Mouse (Mus musculus): ENCODE measurements around the gene Galns. TPM values are rescaled to one million over a fixed set of nuclear protein-coding genes. Genes with fewer than 3 reads are reported as not detected.

Gene Galns
- polyA plus RNA-seq, 1 experiment, result 17.6 TPM

GRCm38 (mm10) chr8:122544138-122544537 lies 67.1 kb downstream of the Galns start:
- TF ChIP-seq SRF (IDR thresholded peaks at IDR 0.05; ENCODE audit: control insufficient read depth, insufficient read length, low read depth) (peak; percentile 67), USF1 (IDR thresholded peaks at IDR 0.05; ENCODE audit: low read depth) (no peak), CEBPB (IDR thresholded peaks at IDR 0.05; ENCODE audit: insufficient read depth, poor library complexity, severe bottlenecking) (no peak), MAX (IDR thresholded peaks at IDR 0.05; ENCODE audit: low read depth) (no peak), TCF12 (IDR thresholded peaks at IDR 0.05; ENCODE audit: insufficient read depth, poor library complexity, severe bottlenecking) (peak; percentile 23), POLR2A (IDR thresholded peaks at IDR 0.05; ENCODE audit: insufficient read length, low read depth) (no peak), MYOD1 (IDR thresholded peaks at IDR 0.05; ENCODE audit: control insufficient read depth in 1 of 3, insufficient read length in 2 of 3, low read depth in 2 of 3) (peak; percentile 55 to 81 (median 67)), POLR2AphosphoS2 (IDR thresholded peaks at IDR 0.05; ENCODE audit: insufficient read length, low read depth) (no peak), TCF3 (IDR thresholded peaks at IDR 0.05; ENCODE audit: insufficient read length, low read depth) (no peak), MYOG (IDR thresholded peaks at IDR 0.05; ENCODE audit: control insufficient read depth in 1 of 3, insufficient read depth in 1 of 3, insufficient read length in 2 of 3, low read depth in 2 of 3) (peak in 2 of 3 experiments; percentile 75 to 85), E2F4 (IDR thresholded peaks at IDR 0.05; ENCODE audit: insufficient read depth) (no peak), REST (IDR thresholded peaks at IDR 0.05; ENCODE audit: insufficient read depth, insufficient read length) (no peak)
- Histone ChIP-seq H3K4me2 (ENCODE audit: low read depth) (peak overlapping the region; percentile 24), H3K36me3 (ENCODE audit: control insufficient read depth, insufficient read depth) (peaks cover 6% of the 10 kb centered on the region), H3K4me3 (no peak overlapping the region), H3K27me3 (ENCODE audit: control insufficient read depth, insufficient read depth, insufficient read length) (no peaks in the 10 kb centered on the region), H3K79me2 (ENCODE audit: control insufficient read depth, insufficient read depth) (peaks cover 100% of the 10 kb centered on the region), H3ac (ENCODE audit: control insufficient read depth, insufficient read length) (no peak overlapping the region)

- Histone ChIP-seq H3K79me2 (ENCODE audit: control insufficient read depth, insufficient read depth) (peaks cover 89% of the 10 kb centered on the region), H3K36me3 (ENCODE audit: control insufficient read depth, insufficient read depth) (no peaks in the 10 kb centered on the region), H3K4me2 (ENCODE audit: low read depth) (no peak overlapping the region), H3ac (ENCODE audit: control insufficient read depth, insufficient read length) (no peak overlapping the region), H3K27me3 (ENCODE audit: control insufficient read depth, insufficient read depth, insufficient read length) (no peaks in the 10 kb centered on the region), H3K4me3 (no peak overlapping the region)
- no peak for TF ChIP-seq MAX (IDR thresholded peaks at IDR 0.05; ENCODE audit: low read depth)
- peak in 1 of 3 experiments; percentile 92 for TF ChIP-seq MYOD1 (IDR thresholded peaks at IDR 0.05; ENCODE audit: control insufficient read depth in 1 of 3, insufficient read length in 2 of 3, low read depth in 2 of 3)
- no peak for TF ChIP-seq POLR2AphosphoS2 (IDR thresholded peaks at IDR 0.05; ENCODE audit: insufficient read length, low read depth)
These were observed 72.8 kb downstream of the Galns start for GRCm38 (mm10) chr8:122538310-122539076.

- Histone ChIP-seq H3ac (ENCODE audit: control insufficient read depth, insufficient read length) (no peak overlapping the region), H3K36me3 (ENCODE audit: control insufficient read depth, insufficient read depth) (no peaks in the 10 kb centered on the region), H3K27me3 (ENCODE audit: control insufficient read depth, insufficient read depth, insufficient read length) (no peaks in the 10 kb centered on the region), H3K4me3 (no peak overlapping the region), H3K4me2 (ENCODE audit: low read depth) (no peak overlapping the region), H3K79me2 (ENCODE audit: control insufficient read depth, insufficient read depth) (peaks cover 89% of the 10 kb centered on the region)
- TF ChIP-seq CEBPB (IDR thresholded peaks at IDR 0.05; ENCODE audit: insufficient read depth, poor library complexity, severe bottlenecking), result no peak
- no peak for TF ChIP-seq TCF3 (IDR thresholded peaks at IDR 0.05; ENCODE audit: insufficient read length, low read depth)
- TF ChIP-seq MYOG (IDR thresholded peaks at IDR 0.05; ENCODE audit: control insufficient read depth in 1 of 3, insufficient read depth in 1 of 3, insufficient read length in 2 of 3, low read depth in 2 of 3), result no peak
- TF ChIP-seq SRF (IDR thresholded peaks at IDR 0.05; ENCODE audit: control insufficient read depth, insufficient read length, low read depth), result no peak
- no peak for TF ChIP-seq USF1 (IDR thresholded peaks at IDR 0.05; ENCODE audit: low read depth)
- no peak for TF ChIP-seq POLR2AphosphoS2 (IDR thresholded peaks at IDR 0.05; ENCODE audit: insufficient read length, low read depth)
- TF ChIP-seq E2F4 (IDR thresholded peaks at IDR 0.05; ENCODE audit: insufficient read depth), result no peak
These were observed 73.5 kb downstream of the Galns start for GRCm38 (mm10) chr8:122537812-122538211.

DNA sequence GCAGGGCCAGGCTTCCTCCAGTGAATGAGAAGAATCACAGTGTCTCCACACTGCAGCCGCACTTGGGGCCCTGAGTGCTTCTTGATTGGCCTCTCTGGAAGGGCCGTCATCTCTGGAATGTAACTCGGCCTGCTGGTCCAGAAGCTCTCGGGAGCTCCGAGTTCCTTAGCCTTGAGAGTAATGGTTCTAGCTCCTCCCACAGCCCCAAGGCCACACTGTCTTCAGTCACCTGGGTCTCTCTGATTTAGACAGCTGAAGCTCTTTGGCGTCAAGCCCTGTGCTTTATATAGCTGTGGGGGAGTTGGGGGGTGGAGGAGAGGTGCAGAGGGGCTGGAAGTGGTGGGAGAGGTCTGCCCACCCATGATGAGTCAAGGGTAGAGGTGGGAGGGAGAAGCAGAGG lies 74.2 kb downstream of the Galns start:
- peak overlapping the region; percentile 42 for H3K4me2 ChIP-seq (ENCODE audit: low read depth)
- H3K4me3 ChIP-seq, result no peak overlapping the region
- TF ChIP-seq MYOG (IDR thresholded peaks at IDR 0.05; ENCODE audit: control insufficient read depth in 1 of 3, insufficient read depth in 1 of 3, insufficient read length in 2 of 3, low read depth in 2 of 3), result peak in 2 of 3 experiments; percentile 2 to 59
- no peak for TF ChIP-seq POLR2A (IDR thresholded peaks at IDR 0.05; ENCODE audit: insufficient read length, low read depth)
- TF ChIP-seq MYOD1 (IDR thresholded peaks at IDR 0.05; ENCODE audit: control insufficient read depth in 1 of 3, insufficient read length in 2 of 3, low read depth in 2 of 3), result peak in 1 of 3 experiments; percentile 65
- H3K79me2 ChIP-seq (ENCODE audit: control insufficient read depth, insufficient read depth), result peaks cover 89% of the 10 kb centered on the region
- H3K36me3 ChIP-seq (ENCODE audit: control insufficient read depth, insufficient read depth), result no peaks in the 10 kb centered on the region
- no peaks in the 10 kb centered on the region for H3K27me3 ChIP-seq (ENCODE audit: control insufficient read depth, insufficient read depth, insufficient read length)
- no peak overlapping the region for H3ac ChIP-seq (ENCODE audit: control insufficient read depth, insufficient read length)

- Histone ChIP-seq H3ac (ENCODE audit: control insufficient read depth, insufficient read length) (no peak overlapping the region), H3K27me3 (ENCODE audit: control insufficient read depth, insufficient read depth, insufficient read length) (no peaks in the 10 kb centered on the region), H3K79me2 (ENCODE audit: control insufficient read depth, insufficient read depth) (peaks cover 93% of the 10 kb centered on the region), H3K4me2 (ENCODE audit: low read depth) (no peak overlapping the region), H3K4me3 (no peak overlapping the region), H3K36me3 (ENCODE audit: control insufficient read depth, insufficient read depth) (no peaks in the 10 kb centered on the region)
- no peak for TF ChIP-seq REST (IDR thresholded peaks at IDR 0.05; ENCODE audit: insufficient read depth, insufficient read length)
- no peak for TF ChIP-seq MAX (IDR thresholded peaks at IDR 0.05; ENCODE audit: low read depth)
- no peak for TF ChIP-seq SRF (IDR thresholded peaks at IDR 0.05; ENCODE audit: control insufficient read depth, insufficient read length, low read depth)
- TF ChIP-seq USF1 (IDR thresholded peaks at IDR 0.05; ENCODE audit: low read depth), result no peak
- TF ChIP-seq TCF12 (IDR thresholded peaks at IDR 0.05; ENCODE audit: insufficient read depth, poor library complexity, severe bottlenecking), result no peak
- no peak for TF ChIP-seq CEBPB (IDR thresholded peaks at IDR 0.05; ENCODE audit: insufficient read depth, poor library complexity, severe bottlenecking)
- TF ChIP-seq MYOG (IDR thresholded peaks at IDR 0.05; ENCODE audit: control insufficient read depth in 1 of 3, insufficient read depth in 1 of 3, insufficient read length in 2 of 3, low read depth in 2 of 3), result no peak
- no peak for TF ChIP-seq POLR2AphosphoS2 (IDR thresholded peaks at IDR 0.05; ENCODE audit: insufficient read length, low read depth)
- TF ChIP-seq POLR2A (IDR thresholded peaks at IDR 0.05; ENCODE audit: insufficient read length, low read depth), result no peak
- no peak for TF ChIP-seq MYOD1 (IDR thresholded peaks at IDR 0.05; ENCODE audit: control insufficient read depth in 1 of 3, insufficient read length in 2 of 3, low read depth in 2 of 3)
- TF ChIP-seq TCF3 (IDR thresholded peaks at IDR 0.05; ENCODE audit: insufficient read length, low read depth), result no peak
- no peak for TF ChIP-seq E2F4 (IDR thresholded peaks at IDR 0.05; ENCODE audit: insufficient read depth)
These were observed 80.0 kb downstream of the Galns start for GRCm38 (mm10) chr8:122531312-122531711.

All from myocyte (in vitro differentiated cells).